Mouse (Mus musculus) testis, adult 2 months (tissue): ENCODE results near the gene Homer2.

Experiments used
- CTCF ChIP-seq: fragments of 200-500 bp; IDR thresholded peaks from 2 replicates; pipeline ENCODE4 v1.5.1; 2012; ENCODE audit warnings: low read depth, mild to moderate bottlenecking, inconsistent platforms, low read length, moderate library complexity; ENCODE audit not compliant: control insufficient read depth, insufficient read depth, insufficient replicate concordance
- POLR2A ChIP-seq: fragments of 200-500 bp; IDR thresholded peaks from 2 replicates; pipeline ENCODE4 v1.6.1; 2012; ENCODE audit warnings: low read depth, mild to moderate bottlenecking, inconsistent platforms, low read length, moderate library complexity; ENCODE audit not compliant: control insufficient read depth

GRCm38 (mm10) chr7:81566332-81566731 is 141.0 kb downstream of the Homer2 start:
- TF ChIP-seq CTCF = no peak
- TF ChIP-seq POLR2A = no peak
